Mouse (Mus musculus): ENCODE results near the gene Prpf18. TPM values are rescaled to one million over a fixed set of nuclear protein-coding genes. Genes with fewer than 3 reads are reported as not detected.
"Not testable (repeated sequence)": the region's sequence is repeated elsewhere in the genome, so short reads cannot be mapped to it uniquely, and the experiment has no call there.

The Prpf18 gene
- polyA plus RNA-seq, 2 experiments from 2014 or later, result 46.3 to 48.1 TPM

DNA sequence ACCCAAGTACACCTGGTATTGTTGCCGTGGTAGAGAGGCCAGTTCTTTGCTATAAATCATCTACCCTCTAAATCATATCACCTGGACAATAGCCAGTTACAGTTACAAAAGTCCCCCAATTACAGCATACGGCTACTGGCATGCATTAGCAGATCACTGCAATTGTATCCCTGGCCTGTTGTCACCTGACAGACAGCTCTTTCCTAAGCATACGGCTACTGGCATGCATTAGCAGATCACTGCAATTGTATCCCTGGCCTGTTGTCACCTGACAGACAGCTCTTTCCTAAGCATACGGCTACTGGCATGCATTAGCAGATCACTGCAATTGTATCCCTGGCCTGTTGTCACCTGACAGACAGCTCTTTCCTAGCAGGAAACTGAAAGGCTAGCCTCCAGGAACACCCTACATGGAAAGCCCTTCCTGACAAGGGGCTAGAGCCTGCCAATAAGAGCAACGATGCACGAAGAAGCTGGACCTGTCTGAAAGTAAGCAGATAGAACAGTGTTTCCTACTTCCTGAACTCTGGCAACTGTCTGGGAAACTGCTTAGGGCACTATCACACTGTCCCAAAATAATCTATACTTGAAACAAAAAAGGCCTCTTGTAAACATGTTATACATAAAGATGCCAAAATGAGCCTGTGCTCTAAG is 37.5 kb downstream of the Prpf18 start:
- ATAC-seq, result not testable (repeated sequence)

DNA sequence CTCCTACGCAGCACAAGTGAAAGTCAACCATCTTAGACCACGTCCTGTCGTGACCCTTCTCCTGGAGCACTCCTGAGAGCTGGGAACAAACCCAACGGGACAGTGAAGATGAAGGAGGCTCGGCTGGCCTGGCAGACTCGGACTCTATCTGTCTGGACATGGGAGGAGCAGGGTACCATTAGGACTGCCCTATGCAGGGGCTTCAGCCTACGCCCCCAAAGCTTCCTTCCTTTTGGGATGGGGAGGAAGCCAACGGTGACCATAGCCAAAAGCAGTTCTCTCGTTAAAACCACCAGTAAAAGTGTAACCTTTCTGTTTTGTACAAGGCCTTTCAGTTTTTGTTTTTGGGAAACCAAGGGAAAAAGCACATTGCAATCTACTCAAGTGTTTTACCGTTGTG is 40.2 kb downstream of the Prpf18 start:
- no peak for ATAC-seq

GRCm38 (mm10) chr2:4611295-4611694 is 40.6 kb downstream of the Prpf18 start:
- no peak for ATAC-seq

GRCm38 (mm10) chr2:4609433-4609832 is 42.5 kb downstream of the Prpf18 start:
- ATAC-seq, result no peak

- no peak for ATAC-seq
Measured at GRCm38 (mm10) chr2:4608253-4608652, 43.7 kb downstream of the Prpf18 start.

DNA sequence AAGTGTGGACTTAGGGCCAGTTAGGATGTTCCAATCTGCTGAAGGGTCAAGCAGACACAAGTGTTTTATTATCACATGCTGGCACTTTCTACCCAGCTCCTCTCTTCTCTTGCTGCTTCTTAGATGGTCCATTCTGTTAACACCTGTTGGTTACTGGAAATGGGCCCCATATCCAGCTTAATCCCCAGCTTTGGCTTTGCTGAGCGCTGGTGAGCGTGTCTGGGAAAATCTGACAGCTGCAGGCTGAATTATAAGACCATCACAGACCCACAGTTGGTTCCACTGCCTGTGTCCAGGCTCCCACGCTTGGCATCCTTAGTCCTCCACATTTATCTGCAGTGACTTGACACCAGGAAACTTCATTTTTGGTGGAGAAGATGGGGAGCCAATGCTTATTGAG is 45.4 kb downstream of the Prpf18 start:
- no peak for ATAC-seq

- no peak for ATAC-seq
Measured at GRCm38 (mm10) chr2:4603361-4603945, 48.5 kb downstream of the Prpf18 start.

DNA sequence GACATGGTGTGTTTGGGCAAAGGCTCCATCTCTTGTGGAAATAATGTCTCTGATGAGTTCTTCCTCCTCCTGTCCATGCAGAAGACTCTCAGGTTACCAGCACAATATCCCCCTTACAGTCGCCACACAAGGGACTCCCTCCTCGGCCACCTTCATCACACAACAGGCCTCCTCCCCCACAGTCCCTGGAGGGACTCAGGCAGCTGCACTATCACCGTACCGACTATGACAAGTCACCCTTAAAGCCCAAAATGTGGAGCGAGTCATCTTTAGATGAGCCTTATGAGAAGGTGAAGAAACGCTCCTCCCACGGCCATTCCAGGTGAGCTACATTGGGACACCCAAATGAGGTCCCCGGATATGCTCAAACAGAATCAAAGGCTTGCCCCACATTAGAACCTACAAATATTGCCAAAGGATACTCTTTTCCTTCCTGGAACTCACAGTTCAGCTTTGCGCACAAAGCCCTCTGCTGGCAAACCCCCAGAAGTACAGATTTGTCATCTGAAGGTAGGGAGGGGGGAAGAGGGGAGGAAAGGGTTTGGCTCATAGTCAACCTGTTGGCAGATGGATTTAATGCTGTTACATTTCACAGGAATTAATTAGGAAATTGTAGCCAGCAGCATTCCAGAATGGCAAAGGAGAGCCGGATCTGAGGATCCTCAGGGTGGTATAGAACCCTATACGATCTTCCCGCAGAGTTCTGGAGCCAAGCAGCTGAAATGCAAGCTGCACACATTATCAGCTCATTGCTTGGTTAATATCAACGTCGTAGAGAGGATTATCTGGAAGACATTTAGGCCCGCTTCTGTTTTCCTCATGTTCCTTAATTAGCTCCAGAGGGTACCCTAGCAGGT is 50.7 kb downstream of the Prpf18 start:
- ATAC-seq, result peak; percentile 54

GRCm38 (mm10) chr2:4596992-4597391 is 54.9 kb downstream of the Prpf18 start:
- ATAC-seq, result no peak

DNA sequence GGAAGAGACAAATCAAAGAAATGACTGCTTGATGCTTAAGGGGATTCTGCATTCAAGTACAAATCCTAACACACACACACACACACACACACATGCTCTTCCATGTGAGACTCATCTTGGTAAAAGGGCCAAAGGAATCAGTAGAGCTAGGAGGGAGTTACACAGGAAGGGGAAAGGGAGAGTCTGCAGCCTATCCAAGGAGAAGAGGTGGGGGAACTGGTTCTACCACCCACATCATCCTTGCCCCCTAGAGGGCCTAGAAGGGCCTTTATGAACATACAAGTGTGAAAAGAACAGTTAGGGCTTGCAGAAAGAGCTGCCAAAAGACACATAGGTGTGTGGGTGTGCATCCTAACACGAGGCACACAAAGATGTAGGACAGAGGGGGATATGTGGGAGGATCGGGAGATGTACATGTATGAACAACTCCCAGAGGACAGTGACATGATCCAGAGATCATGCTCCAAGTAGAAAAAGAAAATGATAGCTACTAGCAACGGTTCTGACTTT is 58.0 kb downstream of the Prpf18 start:
- no peak for ATAC-seq

GRCm38 (mm10) chr2:4593433-4593832 is 58.5 kb downstream of the Prpf18 start:
- ATAC-seq, result no peak

DNA sequence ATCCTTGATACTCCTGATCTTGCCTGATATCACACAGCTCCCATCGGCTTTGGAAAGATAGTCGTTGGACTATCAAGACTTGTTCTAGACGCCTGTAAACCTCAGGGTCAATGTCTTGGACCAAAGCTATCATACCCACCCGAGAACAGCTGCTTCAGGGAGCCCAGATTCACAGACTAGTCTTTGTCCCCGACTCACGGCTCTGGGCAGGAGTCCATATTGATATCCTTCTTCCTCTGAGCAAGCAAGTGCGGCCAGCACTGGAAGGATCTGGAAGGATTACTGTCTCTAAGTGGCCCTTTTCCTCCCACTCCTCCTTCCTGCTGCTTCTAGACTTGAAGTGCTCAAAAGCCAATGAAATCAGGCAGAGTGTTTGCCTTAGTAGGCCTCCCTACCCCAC is 59.2 kb downstream of the Prpf18 start:
- ATAC-seq, result no peak

DNA sequence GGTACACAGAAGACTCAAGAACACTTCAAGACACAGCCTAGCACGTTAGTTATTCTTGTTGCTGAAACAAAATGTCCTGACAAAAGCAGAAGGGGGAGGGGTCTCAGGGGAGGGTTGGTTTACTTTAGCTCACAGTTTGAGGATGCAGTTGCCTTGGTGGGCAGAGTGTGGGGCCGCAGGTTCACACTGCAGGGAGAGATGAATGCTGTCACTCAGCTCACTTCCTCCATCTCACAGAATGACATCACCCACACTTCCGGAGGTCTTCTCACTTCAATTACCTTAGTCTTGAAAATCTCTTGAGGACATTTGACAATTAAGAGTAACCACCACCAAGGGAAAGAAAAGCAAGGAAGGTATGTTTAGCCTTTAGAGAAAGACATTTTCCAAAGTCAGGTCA is 60.3 kb downstream of the Prpf18 start:
- no peak for ATAC-seq

- ATAC-seq, result no peak
Measured at GRCm38 (mm10) chr2:4587685-4588409, 64.1 kb downstream of the Prpf18 start.

- no peak for ATAC-seq
Measured at GRCm38 (mm10) chr2:4586245-4586644, 65.7 kb downstream of the Prpf18 start.

GRCm38 (mm10) chr2:4584252-4584651 is 67.7 kb downstream of the Prpf18 start:
- ATAC-seq, result no peak

DNA sequence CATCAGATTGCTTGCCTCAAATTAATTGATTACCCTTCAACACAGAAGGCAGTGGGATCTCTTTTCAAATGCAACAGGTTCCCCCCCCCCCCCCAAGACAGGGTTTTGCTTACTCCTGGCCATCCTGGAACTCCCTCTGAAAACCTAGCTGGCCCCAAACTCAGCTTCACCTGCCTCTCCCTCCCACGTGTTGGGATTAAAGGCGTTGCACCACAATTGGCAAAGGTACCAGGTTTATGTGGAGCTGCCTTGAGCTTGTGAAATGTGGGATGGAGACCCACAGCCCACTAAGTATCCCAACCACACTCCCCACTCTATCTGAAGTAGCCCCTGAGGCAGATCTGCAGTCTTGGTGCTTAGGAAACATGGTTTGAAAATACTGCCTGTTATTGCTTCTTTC is 69.0 kb downstream of the Prpf18 start:
- no peak for ATAC-seq

DNA sequence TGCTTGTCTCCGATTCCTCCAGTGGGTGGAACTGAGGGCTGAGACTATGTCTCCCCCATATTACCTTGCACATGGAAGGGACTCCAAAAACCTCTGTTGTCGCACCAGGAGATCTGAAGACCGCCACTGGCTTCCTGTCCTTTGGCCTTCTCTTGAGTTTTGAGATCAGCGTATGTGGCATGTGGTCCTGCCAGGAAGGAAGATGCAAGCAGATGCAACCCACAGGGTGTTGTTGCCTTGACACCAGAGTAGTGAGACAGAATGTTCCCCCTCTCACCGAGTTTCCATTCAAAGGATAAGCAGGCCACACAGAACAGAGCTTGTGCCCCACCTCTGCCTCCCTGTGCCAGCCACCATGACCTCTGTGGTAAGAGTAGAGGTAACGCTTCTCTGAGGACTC is 71.2 kb downstream of the Prpf18 start:
- ATAC-seq, result no peak

- no peak for ATAC-seq
Measured at GRCm38 (mm10) chr2:4579357-4580068, 72.4 kb downstream of the Prpf18 start.

- no peak for ATAC-seq
Measured at GRCm38 (mm10) chr2:4578291-4578690, 73.6 kb downstream of the Prpf18 start.

DNA sequence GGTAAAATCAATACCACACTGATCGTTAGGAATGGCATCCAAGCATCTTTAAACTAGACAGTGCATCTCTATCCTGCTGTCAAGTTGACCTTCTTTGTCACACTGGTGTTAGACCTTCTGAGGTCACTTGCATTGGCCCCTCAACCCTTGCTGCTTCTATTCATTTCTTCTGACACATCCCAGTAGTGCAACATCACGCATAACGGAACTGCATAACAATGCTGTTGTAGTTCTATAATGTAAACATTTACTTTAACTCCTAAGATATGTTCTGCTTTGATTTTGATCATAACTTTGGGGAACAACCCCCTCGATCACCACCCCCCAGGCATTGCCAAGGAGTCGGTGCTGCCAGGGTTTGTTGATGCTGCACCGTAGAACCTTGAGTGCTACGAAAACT is 75.9 kb downstream of the Prpf18 start:
- ATAC-seq, result no peak

DNA sequence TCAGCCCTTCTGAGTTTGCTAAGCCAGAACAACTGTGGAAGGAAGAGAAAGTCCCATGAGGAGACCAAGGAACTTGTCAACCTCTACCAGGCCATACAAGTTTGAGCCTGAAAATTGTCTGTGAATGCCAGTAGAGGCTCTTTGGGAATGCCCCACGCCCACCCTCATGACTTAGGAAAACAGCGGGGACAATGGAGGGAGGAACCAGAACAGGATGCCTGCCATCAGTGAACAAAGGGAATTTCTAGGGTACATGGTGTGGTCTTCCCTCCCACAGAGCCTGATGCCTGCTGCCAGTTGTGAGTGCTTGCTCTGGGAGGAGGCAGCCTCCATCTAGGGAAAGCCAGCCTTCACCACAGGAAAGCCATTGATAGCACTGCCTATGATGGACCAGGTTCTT is 76.8 kb downstream of the Prpf18 start:
- ATAC-seq, result no peak
